Mouse (Mus musculus): Measurements from ENCODE around the gene Col26a1. TPM values are rescaled to one million over a fixed set of nuclear protein-coding genes. Genes with fewer than 3 reads are reported as not detected.

The Col26a1 gene
- total and polyA plus RNA-seq, 2 experiments from 2014 or later: 27.1 to 43.7 TPM

DNA sequence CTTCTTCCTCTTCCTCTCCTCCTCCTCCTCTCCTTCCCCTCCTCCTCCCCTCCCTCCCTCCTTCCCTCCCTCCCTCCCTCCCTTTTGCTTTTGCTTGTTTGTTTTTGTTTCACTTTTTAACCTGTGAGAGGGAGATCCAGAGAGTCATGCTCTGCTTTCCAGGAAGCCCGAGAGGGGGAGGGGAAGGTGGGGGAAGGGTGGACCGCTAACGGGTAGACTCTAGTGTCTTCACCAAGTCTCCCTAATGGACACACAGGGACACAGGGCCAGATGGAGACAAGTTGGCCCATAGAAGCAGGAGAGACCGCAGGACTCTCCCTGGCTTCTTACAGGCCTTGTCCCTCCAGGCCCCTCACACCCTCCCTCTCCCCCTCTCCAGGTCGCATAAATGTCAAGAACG, 188.0 kb downstream of the Col26a1 start:
- Histone ChIP-seq H3K36me3 (ENCODE audit: insufficient read depth) (no peaks in the 10 kb centered on the region), H3K4me2 (ENCODE audit: low read depth) (no peak overlapping the region), H3K9me3 (ENCODE audit: low read length) (no peaks in the 10 kb centered on the region), H3K4me3 (ENCODE audit: low read depth, low read length) (no peak overlapping the region), H3K4me1 (ENCODE audit: insufficient read depth) (no peaks in the 10 kb centered on the region), H3K27me3 (ENCODE audit: insufficient read depth, low read length) (no peaks in the 10 kb centered on the region), H3K9ac (no peak overlapping the region), H3K27ac (ENCODE audit: low read depth, low read length) (no peak overlapping the region)
- 80% methylated on average over 6 of the region's 6 CpGs for WGBS
- DNase-seq (no peak), ATAC-seq (no peak)
- TF ChIP-seq CTCF (IDR thresholded peaks at IDR 0.05; ENCODE audit: low read depth): no peak

DNA sequence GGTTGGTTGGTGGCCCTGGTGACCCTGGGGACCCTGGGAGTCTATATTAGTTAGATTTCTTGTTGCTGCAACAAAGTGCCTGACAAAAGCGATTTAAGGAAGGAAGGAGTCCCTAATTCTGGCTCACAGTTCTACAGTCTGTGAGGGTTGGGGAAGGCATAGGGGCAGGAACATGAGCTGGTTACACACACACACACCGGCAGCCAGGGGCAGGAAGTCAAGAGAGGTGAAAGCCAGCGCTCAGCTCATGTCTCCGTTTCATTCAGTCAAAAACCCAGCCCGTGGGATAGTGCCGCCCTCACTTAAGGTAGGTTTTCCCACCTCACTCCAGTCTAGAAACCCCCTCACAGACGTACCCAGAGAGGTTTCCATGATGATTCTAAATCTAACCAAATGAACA, 189.6 kb downstream of the Col26a1 start:
- no peaks in the 10 kb centered on the region for H3K27me3 ChIP-seq (ENCODE audit: insufficient read depth, low read length)
- DNase-seq (no peak), ATAC-seq (no peak)
- H3K4me3 ChIP-seq (ENCODE audit: low read depth, low read length): no peak overlapping the region
- no peak for TF ChIP-seq CTCF (IDR thresholded peaks at IDR 0.05; ENCODE audit: low read depth)
- no peaks in the 10 kb centered on the region for H3K4me1 ChIP-seq (ENCODE audit: insufficient read depth)
- WGBS: 87% methylated on average over 7 of the region's 7 CpGs
- H3K4me2 ChIP-seq (ENCODE audit: low read depth): no peak overlapping the region
- no peaks in the 10 kb centered on the region for H3K36me3 ChIP-seq (ENCODE audit: insufficient read depth)
- no peak overlapping the region for H3K9ac ChIP-seq
- no peak overlapping the region for H3K27ac ChIP-seq (ENCODE audit: low read depth, low read length)
- no peaks in the 10 kb centered on the region for H3K9me3 ChIP-seq (ENCODE audit: low read length)

DNA sequence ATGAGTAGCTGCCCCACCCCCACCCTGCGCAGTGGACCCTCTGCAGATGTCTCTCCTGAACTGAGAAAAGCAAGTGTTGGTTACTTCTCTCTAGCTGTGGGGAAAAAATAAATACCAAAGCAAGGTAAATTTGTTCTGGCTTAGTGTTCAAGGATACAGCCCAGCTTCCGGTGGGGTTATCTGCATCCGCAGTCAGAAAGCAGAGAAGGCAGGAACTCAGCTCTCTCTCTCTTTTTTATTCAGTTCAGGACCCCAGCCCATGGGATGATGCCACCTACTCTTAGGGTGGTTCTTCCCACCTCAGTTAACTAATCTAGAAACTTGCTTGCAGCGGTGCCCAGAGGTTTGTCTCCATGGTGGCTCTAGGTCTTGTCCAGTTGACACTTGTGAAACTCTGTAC, 190.2 kb downstream of the Col26a1 start, which contains the start of gene Myl10:
TSS of gene Myl10 (plus strand) at position 363 of the 400 bp plus-strand sequence.
- H3K27ac ChIP-seq (ENCODE audit: low read depth, low read length): no peak within 1 kb of the TSS
- DNase-seq: no peak
- no peak within 1 kb of the TSS for H3K4me3 ChIP-seq (ENCODE audit: low read depth, low read length)
- no peak for ATAC-seq
- no peaks in the 10 kb centered on the region for H3K4me1 ChIP-seq (ENCODE audit: insufficient read depth)
- no peaks in the 10 kb centered on the region for H3K36me3 ChIP-seq (ENCODE audit: insufficient read depth)
- no peaks in the 10 kb centered on the region for H3K9me3 ChIP-seq (ENCODE audit: low read length)
- no peaks in the 10 kb centered on the region for H3K27me3 ChIP-seq (ENCODE audit: insufficient read depth, low read length)
- 95% methylated on average over 4 of the region's 4 CpGs for WGBS
- no peak within 1 kb of the TSS for H3K4me2 ChIP-seq (ENCODE audit: low read depth)
- TF ChIP-seq CTCF (IDR thresholded peaks at IDR 0.05; ENCODE audit: low read depth): no peak
- no peak within 1 kb of the TSS for H3K9ac ChIP-seq

Other genes starting within 250 kb of the Col26a1 start
- not detected in 2 replicates for gene Myl10, start 190.1 kb downstream of the Col26a1 start, total RNA-seq (2014; rRNA removed)
- not detected in 2 replicates for gene Myl10, start 190.1 kb downstream of the Col26a1 start, polyA plus RNA-seq (2015; fragmentation: Nextera tagmentation; extraction: Ambion mirVana)
- gene Ift22, start 24.9 kb upstream of the Col26a1 start, total RNA-seq (2014; rRNA removed): 30.7 and 35.9 TPM in 2 replicates
- gene Ift22, start 24.9 kb upstream of the Col26a1 start, polyA plus RNA-seq (2015; fragmentation: Nextera tagmentation; extraction: Ambion mirVana): 125 and 134 TPM in 2 replicates
- 221 and 299 TPM in 2 replicates for gene Fis1, start 70.1 kb upstream of the Col26a1 start, total RNA-seq (2014; rRNA removed)
- gene Fis1, start 70.1 kb upstream of the Col26a1 start, polyA plus RNA-seq (2015; fragmentation: Nextera tagmentation; extraction: Ambion mirVana): 377 and 441 TPM in 2 replicates
- 0.33 and 0.38 TPM in 2 replicates for gene Cldn15, start 83.4 kb upstream of the Col26a1 start, total RNA-seq (2014; rRNA removed)
- gene Cldn15, start 83.4 kb upstream of the Col26a1 start, polyA plus RNA-seq (2015; fragmentation: Nextera tagmentation; extraction: Ambion mirVana): 0.13 and 0.15 TPM in 2 replicates
- gene Plod3, start 103.8 kb upstream of the Col26a1 start, total RNA-seq (2014; rRNA removed): 46.6 and 55.2 TPM in 2 replicates
- 18.2 and 21.7 TPM in 2 replicates for gene Plod3, start 103.8 kb upstream of the Col26a1 start, polyA plus RNA-seq (2015; fragmentation: Nextera tagmentation; extraction: Ambion mirVana)
- gene Znhit1, start 104.8 kb upstream of the Col26a1 start, total RNA-seq (2014; rRNA removed): 66.1 and 96.9 TPM in 2 replicates
- 176 and 201 TPM in 2 replicates for gene Znhit1, start 104.8 kb upstream of the Col26a1 start, polyA plus RNA-seq (2015; fragmentation: Nextera tagmentation; extraction: Ambion mirVana)
- gene Vgf, start 143.2 kb upstream of the Col26a1 start, total RNA-seq (2014; rRNA removed): 82.7 and 116 TPM in 2 replicates
- 26.7 and 40.0 TPM in 2 replicates for gene Vgf, start 143.2 kb upstream of the Col26a1 start, polyA plus RNA-seq (2015; fragmentation: Nextera tagmentation; extraction: Ambion mirVana)
- 105 and 144 TPM in 2 replicates for gene Ap1s1, start 162.9 kb upstream of the Col26a1 start, total RNA-seq (2014; rRNA removed)
- gene Ap1s1, start 162.9 kb upstream of the Col26a1 start, polyA plus RNA-seq (2015; fragmentation: Nextera tagmentation; extraction: Ambion mirVana): 335 and 346 TPM in 2 replicates
- gene Serpine1, start 189.1 kb upstream of the Col26a1 start, total RNA-seq (2014; rRNA removed): 1.2 and 3.1 TPM in 2 replicates
- gene Serpine1, start 189.1 kb upstream of the Col26a1 start, polyA plus RNA-seq (2015; fragmentation: Nextera tagmentation; extraction: Ambion mirVana): 0.06 and 0.28 TPM in 2 replicates
- 4.0 and 5.7 TPM in 2 replicates for gene Trim56, start 233.0 kb upstream of the Col26a1 start, total RNA-seq (2014; rRNA removed)
- gene Trim56, start 233.0 kb upstream of the Col26a1 start, polyA plus RNA-seq (2015; fragmentation: Nextera tagmentation; extraction: Ambion mirVana): 1.1 and 2.3 TPM in 2 replicates